Mouse (Mus musculus) spleen, postnatal 10 days (tissue): ENCODE measurements at regions not wholly inside any gene's neighbourhood (a gene's known extent, or its start where the extent isn't known, plus 50 kb on each side); places are given as distances from the start of the nearest gene placed in this dataset.

ENCODE experiments used
- DNase-seq, 2 experiments: peaks; one replicate each; pipeline ENCODE4 v3.0.0; 2021 to 2022; ENCODE audit warnings: low spot score in 2 of 2

DNA sequence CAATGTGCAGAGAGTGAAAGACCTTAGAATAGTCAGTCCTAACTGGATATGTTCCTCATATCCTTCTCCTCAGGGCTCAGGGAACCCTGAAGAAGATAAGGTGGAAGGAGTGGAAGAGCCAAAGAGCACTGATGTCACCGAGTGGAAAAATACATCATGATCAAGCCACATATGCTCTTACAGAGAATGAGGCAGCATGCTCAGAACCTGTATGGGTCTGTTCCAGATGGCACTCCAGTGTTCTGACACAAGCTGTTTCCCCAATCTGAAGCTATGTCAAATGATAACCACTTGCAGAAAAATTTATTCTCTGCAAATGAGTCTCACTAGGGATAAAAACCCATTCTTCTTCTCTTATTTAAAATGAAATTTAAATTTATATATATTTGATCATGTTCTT, 572.6 kb upstream of the Robo2 start:
- no peak for DNase-seq

- no peak for DNase-seq
These were observed 554.5 kb upstream of the Robo2 start for GRCm38 (mm10) chr16:74966099-74966498.

DNA sequence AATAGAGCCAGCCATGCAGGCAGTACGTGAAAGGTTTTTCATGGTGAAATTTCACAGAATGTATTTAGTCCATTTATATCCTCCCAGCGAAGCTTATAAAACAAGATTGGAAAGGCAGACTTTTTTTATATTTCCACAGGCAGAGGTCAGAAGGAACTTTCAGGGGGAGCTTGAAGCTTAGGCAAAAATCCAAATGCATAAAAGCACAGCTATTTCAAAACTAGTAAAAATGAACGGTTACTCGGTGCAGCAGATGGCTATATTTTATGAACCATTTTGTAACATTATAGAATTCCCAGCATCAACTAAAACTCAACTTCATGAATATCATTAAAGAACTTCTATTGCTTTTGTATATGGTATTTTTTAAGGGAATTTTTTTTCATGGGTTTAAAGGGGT, 518.1 kb upstream of the Robo2 start:
- no peak for DNase-seq

- no peak for DNase-seq
These were observed 489.2 kb upstream of the Robo2 start for GRCm38 (mm10) chr16:74900835-74901234.

DNA sequence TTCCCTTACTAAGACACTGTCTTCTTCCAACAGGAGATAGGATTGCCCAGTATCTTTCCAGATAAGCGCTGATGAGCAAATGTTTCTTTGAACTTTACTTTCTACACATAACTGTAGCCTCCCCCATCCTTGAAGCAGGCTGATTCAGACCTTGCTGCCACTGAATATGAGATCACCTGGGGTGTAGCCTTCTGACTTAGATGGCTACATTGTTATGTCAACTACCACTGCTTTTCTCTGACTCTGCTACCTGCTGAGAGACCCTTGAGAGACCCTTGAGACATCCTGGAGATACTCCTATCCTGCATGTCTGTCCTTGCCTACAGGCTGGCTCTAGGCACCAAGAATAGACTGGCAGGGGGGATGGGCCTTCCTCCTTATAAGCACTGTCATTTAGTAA, 476.1 kb upstream of the Robo2 start:
- no peak for DNase-seq

- no peak for DNase-seq
These were observed 467.0 kb upstream of the Robo2 start for GRCm38 (mm10) chr16:74878603-74879002.

DNA sequence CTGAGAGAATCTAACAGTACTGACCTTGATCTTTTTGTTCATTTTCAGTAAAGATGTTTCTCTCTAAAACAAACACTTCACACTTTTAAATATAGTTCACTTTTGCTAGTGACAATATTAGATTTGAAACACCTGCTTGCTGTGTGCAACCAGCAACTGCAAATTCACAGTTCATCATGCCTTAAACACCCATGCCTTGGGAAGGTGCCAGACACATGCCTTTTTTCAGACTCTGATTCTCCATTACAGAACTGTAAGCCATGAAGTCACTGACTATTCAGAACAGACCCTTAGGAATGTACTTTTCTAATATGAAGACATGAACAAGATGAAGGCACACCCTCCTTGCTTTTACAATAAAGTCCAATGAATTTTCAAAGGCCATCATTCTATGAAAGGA, 462.1 kb upstream of the Robo2 start:
- no peak for DNase-seq

GRCm38 (mm10) chr16:74857752-74858151, 446.1 kb upstream of the Robo2 start:
- no peak for DNase-seq

DNA sequence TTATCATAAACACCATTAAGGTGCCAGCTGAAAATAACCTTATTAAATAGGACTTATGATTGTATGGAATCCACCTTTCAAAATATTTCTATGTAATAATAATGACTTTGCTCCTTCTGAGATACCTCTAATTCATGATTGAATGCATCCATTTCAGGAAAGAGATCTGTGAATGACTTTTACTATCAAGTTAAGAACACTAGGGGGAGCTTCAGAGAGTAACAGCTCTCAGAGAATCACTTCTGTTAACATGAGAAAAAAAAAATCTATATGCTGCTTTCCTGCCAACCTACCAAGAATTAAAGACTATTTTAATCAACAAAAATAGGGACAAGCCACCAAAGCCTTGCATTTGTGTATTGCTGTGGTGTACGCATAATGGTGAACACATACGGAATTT, 428.4 kb upstream of the Robo2 start:
- no peak for DNase-seq

GRCm38 (mm10) chr16:74814386-74814785, 402.8 kb upstream of the Robo2 start:
- DNase-seq: no peak

DNA sequence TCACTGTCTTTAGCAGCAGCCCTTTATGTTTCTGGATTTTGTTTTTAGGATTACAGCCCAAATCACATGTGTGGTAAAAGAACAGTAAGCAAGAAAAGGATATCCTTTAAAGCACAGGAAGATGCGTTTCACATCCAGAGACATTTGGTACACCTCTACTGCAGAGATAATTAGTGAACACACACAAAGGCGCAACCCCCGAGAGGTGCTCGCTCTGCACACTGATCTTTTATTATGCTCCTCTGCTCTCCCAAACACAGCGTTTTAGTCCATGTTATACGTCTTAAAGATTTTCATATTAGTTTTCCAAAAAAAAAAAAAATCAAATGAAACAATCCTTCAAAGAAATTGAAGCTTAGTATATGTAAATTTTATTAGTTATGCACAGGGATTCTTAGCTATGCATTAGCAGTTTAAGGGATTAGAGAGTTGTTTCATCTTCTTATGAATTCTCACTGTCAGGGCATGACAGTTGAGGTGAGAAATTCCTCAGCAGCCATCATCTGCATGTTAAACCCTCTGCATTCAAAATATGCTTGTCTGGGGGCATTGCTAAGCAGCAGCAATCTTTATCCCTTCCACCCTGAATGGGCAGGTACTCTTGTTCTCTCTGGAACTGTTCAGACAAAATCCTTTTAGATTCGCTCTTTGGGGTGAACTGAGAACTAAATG, 397.7 kb upstream of the Robo2 start:
- DNase-seq: no peak

DNA sequence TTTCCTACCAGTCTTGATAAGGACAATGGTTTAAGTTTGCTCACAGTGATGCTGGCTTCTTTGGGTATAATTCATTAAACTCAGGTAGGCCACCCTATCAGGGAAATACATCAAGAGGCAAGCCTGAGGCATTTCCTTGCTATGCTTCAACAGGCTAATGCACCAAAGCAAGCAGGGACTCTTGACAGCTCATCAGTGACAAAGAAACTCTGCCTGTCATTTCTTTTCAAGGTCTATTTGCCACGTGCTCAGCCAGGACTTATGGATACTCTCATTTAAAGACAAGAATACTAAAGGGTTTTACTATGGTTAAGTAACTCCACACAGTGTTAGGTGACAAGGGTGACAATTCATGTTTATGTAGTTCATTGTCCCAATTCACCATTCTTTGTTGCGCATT, 395.1 kb upstream of the Robo2 start:
- no peak for DNase-seq

GRCm38 (mm10) chr16:74801296-74801695, 389.7 kb upstream of the Robo2 start:
- peak in 1 of 2 experiments; percentile 10 for DNase-seq

DNA sequence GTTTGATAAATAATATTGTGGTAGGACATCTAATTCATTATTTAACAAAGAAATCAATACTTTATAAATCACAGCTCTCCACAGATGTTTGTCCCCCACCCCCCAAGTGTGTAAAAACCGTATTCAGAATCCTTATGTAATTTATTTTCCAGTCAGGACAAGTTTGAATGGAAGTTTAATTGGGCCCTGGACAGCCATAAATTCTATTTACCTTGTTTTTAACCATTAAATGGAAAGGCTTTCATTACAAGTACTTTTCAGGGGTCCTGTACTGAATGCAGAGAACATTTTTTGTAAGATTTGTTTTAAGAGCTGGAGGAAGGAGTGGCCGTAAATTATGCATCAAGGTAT, 384.7 kb upstream of the Robo2 start:
- no peak for DNase-seq

DNA sequence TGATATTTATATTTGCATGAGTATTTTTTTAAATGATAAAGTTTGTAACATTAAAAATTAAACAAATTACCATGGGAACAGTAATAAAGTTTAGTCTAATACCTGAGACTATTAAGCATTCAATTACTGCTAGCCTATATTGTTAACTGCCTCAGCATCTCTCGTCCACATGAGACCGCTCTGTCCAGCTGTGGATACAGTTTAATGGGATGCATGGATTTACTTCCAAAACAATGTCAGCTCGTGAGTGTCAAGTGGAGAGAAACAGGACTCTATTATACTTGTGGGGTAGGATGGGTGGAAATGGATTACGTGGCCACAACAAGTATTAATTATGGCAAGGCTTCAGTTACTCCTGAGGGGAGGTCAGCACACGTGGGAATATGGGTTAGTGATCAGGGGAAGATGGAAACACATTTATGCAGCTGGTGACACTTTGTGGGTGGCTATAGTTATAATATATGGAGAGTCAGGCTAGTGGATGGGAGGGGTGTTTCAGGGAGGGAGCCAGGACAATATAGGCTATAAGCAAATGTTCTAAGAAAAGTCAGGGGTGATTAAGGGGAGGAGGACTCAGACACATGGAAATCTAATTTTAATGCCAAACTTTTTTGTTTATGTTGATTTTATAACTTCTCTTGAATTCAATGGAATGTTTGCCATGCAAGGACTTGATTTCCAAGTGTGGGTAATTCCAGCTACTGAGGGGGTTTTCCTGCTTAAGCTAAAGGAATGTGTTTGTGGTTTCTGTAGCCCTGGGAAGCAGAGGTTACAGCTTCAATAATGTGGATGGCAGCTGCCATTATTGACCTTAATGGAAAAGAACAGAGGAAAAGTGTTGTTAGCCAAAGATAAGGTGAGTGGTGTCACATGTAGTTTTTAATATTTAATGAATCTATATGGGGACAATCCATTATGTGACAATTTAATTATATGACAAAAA, 384.0 kb upstream of the Robo2 start:
- no peak for DNase-seq

DNA sequence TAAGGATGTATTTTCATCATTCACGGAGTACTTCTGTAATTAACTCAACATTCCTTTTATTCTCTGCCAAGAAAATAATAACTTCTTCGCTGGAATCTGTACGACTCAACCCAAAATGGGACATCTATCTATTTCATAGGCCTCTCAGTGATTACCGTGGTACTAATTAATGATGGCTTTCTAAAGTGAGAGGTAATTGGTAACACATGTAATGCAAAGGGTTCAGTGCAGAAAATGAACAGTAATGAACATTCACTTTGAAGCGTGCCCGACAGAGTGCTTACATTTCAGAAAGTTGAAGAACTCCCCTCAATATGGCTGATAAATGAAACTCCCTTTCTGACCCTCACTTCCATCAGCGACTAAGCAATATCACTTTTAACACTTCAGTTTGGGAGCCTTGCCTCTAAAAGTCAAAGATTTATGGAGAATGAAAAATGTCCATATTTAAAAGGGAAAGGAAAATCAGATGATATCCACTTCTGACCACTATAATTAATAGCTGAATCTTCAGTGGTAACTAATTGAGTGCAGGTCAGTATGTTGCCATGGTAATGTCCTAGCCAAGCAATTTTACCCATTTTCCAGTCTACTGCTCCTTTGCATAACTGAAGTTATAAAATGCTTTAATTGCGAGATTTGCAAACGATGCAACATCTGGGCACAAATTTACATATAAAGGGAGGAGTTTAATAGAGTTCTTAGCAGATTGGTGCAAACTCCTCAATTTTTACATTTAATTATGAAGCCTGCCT, 373.9 kb upstream of the Robo2 start:
- DNase-seq: no peak

- DNase-seq: no peak
These were observed 368.8 kb upstream of the Robo2 start for GRCm38 (mm10) chr16:74780388-74780787.

GRCm38 (mm10) chr16:74768264-74768663, 356.6 kb upstream of the Robo2 start:
- no peak for DNase-seq

GRCm38 (mm10) chr16:74756720-74757345, 345.2 kb upstream of the Robo2 start:
- DNase-seq: no peak

DNA sequence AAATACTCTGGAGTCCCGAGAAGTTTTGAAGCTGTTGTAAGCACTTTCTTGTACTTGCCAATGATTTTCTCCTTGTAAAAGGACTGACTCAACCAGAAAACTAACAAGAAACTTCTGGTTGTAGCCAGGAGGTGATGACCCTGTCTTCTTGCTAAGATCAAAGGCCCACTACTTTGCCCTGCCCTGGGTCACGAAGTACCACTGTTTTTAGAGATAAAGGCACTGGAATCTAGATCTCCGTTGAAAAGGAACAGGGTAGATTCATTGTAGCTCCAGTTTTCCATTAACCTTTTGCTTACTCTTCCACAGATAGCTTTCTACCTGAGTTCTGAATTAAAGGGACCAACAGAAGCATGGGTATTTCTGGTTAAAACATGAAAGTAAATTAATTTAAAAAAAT, 339.3 kb upstream of the Robo2 start:
- DNase-seq: no peak

DNA sequence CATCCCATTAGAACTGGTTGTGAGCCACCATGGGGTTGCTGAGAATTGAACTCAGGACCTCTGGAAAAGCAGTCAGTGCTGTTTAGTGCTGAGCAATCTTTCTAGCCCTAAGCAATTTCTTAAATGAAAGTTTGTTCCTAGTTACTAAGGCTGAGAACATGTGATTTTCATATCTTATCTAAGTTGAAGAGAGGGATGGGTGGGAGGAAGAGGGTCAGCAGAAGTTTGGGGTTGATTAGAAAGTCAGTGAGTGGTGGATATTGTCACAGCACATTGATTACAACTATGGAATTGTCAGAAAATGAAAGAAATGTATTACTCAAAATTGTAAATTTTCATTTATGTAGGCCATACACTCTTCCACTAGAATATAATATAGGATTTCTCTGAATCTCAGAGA, 337.4 kb upstream of the Robo2 start:
- DNase-seq: no peak

DNA sequence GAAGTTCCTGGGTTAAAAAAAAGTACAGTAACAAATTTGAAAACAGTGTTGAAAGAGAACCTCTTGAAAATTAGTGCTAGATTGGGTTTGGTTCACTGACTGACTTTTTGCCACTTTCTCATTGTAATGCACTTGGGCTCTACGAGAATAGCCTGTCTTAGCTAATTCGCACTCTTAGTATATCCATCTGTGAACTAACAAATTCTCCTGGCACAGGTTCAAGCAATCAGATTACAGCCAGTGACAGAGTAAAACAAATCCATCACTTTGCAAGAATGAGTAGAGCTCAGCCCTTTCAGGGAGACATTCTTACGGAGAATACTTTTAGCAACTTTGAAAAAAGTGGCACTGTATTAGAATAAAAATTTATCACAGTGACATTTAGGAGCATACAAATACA, 331.9 kb upstream of the Robo2 start:
- no peak for DNase-seq
